Mouse (Mus musculus): ENCODE results near the gene Slc9a4.
"Not testable (repeated sequence)": the region's sequence is repeated elsewhere in the genome, so short reads cannot be mapped to it uniquely, and the experiment has no call there.

Slc9a4 gene

DNA sequence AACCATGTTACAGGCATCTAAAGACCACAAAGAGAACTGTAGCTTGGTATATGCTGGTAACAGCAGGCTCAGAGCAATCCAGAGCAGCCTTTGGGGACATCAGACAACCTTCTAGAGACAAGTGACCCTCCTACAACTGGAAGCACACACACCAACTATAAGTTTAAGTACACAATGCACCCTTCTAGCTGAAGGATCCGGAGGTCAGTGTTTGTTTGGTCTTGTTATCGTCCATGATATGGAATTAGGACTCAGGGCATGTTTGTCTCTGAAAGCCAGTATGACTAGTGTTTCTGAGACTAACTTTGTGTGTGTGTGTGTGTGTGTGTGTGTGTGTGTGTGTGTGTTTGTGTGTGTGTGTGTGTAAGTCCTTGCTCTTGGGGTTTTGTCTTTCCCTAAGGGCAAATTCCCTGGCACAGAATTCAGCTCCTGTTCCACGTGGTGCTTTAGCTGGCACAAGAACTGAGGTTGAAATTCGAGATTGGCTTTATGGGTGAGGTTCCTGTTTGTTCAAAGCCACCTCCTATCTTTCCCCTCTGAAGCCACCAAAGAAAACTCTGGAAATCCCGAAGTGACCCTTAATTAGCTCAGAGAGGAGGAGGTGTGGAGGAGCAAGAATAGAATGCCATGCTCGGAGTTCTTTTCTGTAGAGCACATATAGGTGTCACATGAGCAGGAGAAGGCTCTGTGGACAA is 71.1 kb downstream of the Slc9a4 start:
- no peak for DNase-seq (ENCODE audit: low spot score in 2 of 2)

DNA sequence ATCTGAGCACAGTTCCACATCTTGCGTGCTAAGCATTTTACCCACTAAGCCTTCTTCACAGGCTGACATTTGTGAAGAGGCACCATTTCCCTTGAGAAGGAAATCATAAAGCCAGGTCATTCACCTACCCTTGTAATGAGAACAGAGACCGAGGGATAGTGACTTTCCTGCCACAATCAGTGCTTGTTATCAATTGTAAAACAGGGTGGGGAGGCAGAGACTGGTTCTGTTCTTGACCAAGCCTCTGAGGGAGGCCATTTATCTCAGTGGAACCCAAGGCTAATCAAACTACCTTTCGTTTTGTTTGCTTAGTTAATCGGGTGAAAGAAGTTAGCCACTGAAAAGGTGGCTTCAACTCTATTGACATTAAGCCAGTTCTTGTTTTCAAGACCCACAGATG is 77.2 kb downstream of the Slc9a4 start:
- DNase-seq (ENCODE audit: low spot score in 2 of 2), result no peak

DNA sequence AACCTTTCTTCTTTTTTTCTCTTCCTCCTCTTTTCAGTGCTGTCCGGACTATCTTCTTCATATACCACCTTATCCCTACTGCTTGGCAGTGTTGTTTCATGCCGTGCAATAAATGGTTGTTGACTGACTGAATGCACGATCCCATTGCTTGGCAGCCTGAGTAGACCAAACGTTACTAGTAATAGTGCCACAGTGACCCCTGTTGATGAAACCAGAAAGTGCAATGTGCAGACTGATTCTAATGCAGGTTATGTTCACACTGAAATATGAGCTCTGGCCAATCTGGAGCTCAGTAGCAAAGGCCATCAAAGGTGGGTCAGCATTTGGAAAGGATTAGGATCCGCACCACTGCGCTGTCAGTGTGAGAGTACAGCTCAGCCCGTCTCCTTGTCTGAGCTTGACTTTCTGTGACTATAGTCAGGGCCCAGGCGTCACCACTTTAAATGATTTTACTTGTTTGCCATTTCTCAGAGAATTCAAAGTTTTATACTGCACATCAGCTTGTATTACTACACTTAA is 78.2 kb downstream of the Slc9a4 start:
- DNase-seq (ENCODE audit: low spot score in 2 of 2), result peak; percentile 10 to 40

DNA sequence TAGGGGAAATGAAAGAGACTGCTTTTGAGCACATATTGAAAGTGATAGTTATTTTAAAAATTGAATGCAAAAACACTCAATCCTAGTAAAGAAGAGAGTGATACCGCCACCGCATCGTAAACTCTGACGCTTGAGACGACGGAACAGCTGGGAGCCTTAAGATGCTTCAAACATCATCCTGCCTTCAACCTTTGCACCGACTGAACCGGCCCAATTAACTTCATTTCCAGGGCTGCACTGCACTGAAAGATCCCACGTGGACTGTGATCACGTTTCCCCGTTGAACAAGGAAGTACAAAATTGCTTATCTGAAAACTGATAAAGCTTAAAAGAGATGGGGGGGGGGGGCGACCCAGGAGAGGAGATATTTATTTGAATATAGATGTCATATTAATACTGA is 79.1 kb downstream of the Slc9a4 start:
- no peak for DNase-seq (ENCODE audit: low spot score in 2 of 2)

DNA sequence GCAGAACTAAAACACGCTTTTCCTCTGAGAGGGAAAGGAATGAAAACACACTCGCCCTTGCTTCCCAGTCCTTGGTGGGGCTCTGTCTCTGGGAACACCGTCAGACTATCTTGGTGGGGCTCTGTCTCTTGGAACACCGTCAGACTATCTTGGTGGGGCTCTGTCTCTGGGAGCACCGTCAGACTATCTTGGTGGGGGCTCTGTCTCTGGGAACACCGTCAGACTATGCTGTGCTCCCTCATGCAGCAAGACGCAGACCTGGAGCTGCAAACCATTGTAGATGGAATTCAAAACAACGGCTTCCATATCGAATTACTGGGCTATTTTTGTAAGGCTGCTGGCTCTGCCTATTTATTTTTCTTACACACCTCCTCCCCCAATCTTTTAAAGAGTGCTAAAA is 79.6 kb downstream of the Slc9a4 start:
- DNase-seq (ENCODE audit: low spot score in 2 of 2), result no peak

DNA sequence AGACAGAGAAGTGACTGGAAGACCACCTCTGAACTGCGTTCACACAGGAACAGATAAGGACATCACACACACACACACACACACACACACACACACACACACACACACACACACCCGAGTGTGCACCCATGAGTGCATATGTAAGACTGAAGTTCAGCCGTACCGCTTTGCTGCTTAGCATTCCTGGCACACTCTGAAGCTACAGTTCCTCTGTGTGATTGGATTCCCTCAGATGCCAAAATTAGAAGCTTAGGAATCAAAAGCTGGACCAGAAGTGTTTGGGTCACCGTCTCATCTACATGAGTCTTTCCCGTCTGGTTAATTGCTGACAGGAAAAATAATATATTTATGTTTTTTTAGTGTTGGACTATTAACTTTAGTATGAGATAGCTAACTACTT is 81.0 kb downstream of the Slc9a4 start:
- no peak for DNase-seq (ENCODE audit: low spot score in 2 of 2)

DNA sequence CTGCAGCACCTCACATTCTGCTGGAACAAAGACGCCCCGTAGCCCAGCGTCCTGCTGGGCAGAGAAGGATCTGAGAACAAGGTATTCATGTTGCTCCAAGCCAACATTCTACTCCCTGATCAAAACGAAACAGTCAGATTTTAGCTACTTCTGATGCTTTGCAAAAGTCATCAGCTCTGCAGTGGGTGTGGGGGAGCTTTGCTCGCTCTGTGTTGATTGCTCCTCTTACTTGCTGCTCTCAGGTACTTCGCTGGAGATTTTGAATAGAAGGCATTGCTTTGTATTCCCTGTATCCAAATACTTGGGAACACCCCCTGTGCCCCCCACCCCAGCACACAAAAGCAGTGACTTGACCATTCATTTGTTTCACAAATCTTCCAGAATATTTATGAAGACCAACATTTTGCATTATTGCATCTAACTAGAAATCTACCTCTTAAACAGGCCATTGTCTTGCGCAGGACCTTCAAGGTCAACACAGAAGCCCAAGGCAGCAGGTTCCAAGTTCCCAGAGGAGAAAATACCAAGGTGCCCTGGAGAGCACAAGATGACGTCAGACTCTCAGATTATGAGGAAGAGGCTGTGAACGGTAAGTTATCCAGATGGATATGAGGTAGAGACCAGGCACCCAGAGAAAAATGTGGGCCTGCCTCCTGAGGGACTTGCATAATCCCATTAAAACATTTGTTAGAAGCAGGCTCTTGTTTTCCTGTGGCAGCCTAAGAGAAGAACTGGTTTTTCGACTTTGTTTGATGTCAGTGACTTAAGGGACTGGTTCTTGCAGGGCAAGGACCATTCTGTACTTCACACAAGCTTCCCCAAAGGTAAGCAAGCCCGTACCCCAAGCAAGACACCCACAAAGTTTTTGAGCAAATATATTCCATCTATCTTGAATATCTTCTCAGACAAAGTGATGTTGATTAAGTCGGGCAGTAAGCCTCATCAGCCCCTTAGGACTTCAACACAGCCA is 85.8 kb downstream of the Slc9a4 start:
- no peak for DNase-seq (ENCODE audit: low spot score in 2 of 2)

DNA sequence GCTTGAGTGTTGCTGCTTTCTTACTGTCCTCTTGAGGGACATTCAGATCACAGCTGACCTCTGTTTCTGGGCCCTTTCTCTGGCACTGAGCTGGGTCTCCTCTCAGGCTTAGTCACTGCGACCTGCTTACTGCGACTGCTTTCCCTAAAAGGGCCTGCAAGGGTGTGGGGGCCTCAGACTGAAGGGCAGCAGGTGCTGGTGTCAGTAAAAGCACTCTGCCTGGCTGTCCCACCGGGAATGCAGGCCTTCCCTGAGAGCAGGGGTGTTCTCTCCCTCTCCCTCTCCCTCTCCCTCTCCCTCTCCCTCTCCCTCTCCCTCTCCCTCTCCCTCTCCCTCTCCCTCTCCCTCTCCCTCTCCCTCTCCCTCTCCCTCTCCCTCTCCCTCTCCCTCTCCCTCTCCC is 87.6 kb downstream of the Slc9a4 start:
- DNase-seq (ENCODE audit: low spot score in 2 of 2), result not testable (repeated sequence)

DNA sequence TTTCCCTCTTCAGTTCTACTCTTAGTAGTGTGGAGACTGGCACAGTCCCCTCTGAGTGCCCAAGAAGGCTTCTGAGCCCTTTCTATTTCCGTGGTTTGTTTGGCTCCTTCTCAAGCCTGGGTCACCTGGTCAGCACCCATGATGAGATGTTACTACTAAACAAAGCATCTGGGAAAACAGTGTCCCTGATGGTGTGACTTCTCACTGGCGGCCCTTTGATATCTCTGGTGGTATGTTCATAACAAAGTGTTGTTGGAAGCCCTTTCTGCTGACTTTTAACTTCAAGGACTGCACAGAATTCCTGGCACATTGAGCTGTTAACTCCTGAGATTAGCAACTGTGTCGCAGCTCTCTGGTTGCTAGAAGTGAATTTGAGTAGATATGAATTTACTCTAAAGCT is 90.1 kb downstream of the Slc9a4 start:
- no peak for DNase-seq (ENCODE audit: low spot score in 2 of 2)

DNA sequence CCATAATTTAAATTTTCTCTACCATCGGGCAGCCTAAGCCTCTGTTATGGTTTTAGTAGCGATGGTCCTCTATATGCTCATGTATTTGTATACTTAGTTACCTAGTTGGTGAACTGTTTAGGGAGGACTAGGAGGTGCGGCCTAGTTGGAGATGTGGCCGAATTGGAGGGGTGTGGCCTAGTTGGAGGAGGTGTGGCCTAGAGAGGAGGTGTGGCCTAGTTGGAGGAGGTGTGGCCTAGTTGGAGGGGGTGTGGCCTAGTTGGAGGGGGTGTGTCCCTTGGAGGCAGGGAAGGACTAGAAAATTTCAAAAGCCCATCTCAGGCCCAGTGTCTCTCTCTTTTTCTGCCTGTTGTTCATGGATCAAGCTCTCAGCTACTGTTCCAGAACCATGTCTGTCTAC is 91.6 kb downstream of the Slc9a4 start:
- no peak for DNase-seq (ENCODE audit: low spot score in 2 of 2)

DNA sequence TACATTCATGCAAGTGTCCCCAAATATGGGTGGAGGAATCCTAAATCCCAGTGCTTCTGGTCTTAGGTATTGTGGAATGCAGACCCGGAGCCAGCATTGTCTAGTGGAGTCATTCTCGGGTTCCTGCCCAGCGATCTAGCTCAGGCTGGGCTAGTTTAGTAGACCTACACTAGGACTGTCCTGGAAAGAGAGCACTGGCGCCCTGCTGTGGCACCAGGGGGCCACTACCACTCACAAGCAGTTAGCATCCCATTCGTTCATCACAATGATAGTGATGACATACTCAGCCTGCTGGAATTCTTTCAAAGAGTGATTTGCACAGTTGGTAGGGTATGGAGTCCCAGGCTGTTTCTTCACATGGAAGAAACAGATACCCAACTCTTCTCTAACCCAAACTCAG is 97.4 kb downstream of the Slc9a4 start:
- DNase-seq (ENCODE audit: low spot score in 2 of 2), result no peak

All from frontal cortex, postnatal 10 days (tissue).